Mouse (Mus musculus): ENCODE measurements around the gene Cyth1. TPM values are rescaled to one million over a fixed set of nuclear protein-coding genes. Genes with fewer than 3 reads are reported as not detected.

Gene Cyth1
- polyA plus RNA-seq, 1 experiment: 0.14 TPM

DNA sequence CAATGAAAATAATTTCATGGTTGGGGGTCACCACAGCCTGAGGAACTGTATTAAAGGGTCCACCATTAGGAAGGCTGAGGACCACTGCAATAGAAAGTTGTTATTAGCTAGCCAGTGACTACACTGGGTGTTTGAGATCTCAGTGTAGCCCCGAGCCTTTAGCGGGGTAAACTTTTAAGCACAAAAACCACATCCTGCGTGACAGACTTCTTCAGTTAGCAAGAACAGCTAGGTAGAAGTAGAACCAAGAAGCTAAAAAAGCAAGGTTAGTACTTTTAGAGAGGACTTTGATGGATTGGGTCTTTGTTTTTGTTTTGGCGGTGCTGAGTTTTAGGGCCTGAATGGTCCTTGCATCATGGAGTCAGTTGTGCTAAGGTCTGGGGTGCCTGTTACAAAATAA, 104.7 kb downstream of the Cyth1 start:
- no peak overlapping the region for H3K4me3 ChIP-seq (replicated peaks)
- H3K4me1 ChIP-seq (ENCODE audit: control insufficient read depth): no peaks in the 10 kb centered on the region
- no peaks in the 10 kb centered on the region for H3K36me3 ChIP-seq (ENCODE audit: control insufficient read depth)
- no peaks in the 10 kb centered on the region for H3K27me3 ChIP-seq (ENCODE audit: control insufficient read depth)
- H3K9me3 ChIP-seq (ENCODE audit: control insufficient read depth, low read length): no peaks in the 10 kb centered on the region; the same call in 1 of the 2 replicates
- TF ChIP-seq GATA1 (IDR thresholded peaks at IDR 0.05; ENCODE audit: low read length) (no peak), TAL1 (IDR thresholded peaks at IDR 0.05; ENCODE audit: low read length) (no peak)

DNA sequence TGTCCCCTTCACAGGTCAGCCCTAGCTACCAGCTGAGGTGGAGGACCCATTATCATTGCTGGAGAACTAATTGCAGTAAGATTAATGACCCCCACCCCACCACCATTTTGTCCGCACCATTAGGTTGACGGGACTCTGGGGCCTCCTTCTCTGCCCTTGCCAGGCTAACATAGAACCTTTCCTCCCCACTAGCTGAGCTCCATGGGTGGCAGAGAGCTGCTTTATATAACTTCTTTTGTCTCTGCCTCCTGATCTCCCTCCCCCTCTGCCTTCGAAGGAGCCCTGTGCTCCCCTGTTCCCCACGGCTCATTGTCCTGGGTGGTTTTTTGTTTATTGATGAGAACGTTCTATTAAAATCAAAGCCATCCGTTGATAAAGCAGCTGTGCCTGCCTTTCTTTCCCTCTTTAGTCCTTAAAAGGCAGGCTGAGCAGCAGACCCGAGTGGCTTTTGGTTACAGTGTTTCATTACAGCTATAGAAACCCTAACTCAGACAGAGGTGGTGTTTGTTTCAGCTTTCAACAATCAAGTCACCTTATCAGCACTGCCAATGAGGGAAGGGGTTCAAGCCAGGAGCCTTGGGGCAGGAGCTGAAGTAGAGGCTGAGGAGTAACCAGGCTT, 105.7 kb downstream of the Cyth1 start:
- H3K9me3 ChIP-seq (ENCODE audit: control insufficient read depth, low read length): no peaks in the 10 kb centered on the region; the same call in 1 of the 2 replicates
- no peaks in the 10 kb centered on the region for H3K36me3 ChIP-seq (ENCODE audit: control insufficient read depth)
- no peaks in the 10 kb centered on the region for H3K27me3 ChIP-seq (ENCODE audit: control insufficient read depth)
- TF ChIP-seq GATA1 (IDR thresholded peaks at IDR 0.05; ENCODE audit: low read length) (no peak), TAL1 (IDR thresholded peaks at IDR 0.05; ENCODE audit: low read length) (no peak)
- no peak overlapping the region for H3K4me3 ChIP-seq (replicated peaks)
- no peaks in the 10 kb centered on the region for H3K4me1 ChIP-seq (ENCODE audit: control insufficient read depth)

DNA sequence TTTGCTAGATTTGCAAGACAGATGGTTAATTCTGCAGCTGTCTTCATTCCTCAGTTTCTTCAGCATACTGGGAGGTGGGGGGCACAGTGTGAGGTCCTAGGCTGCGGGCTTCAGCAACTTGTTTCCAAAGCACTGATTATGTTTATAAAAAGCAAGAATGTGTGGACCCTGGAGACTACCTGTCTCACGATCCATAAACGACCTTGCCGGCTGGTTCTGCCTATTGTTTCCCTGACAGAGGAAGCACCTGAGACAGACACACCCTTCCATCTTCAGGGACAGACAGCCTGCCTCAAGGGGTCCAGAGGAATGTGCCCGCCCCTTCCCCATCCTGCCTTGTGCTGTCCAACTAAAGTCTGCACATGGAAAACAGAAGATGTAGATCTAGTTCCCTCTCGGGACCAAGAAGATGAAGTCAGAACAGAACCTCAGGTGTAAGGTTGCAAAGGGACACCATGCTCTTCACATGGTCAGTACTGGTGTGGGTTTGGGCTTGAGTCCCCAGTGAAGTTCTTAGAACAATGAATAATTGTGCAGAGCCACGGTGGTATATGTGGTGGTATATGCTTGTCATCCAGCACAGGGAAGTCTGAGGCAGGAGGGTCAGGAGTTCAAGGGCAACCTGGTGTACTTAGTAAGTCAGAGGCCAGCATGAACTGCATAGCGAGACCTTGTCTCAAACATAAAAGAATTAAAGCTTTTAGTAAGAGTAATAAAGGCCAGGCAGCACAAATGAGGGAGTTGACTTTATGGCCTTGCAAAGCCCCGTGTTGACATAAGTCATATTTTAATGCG, 107.4 kb downstream of the Cyth1 start:
- no peaks in the 10 kb centered on the region for H3K4me1 ChIP-seq (ENCODE audit: control insufficient read depth)
- no peaks in the 10 kb centered on the region for H3K36me3 ChIP-seq (ENCODE audit: control insufficient read depth)
- no peak overlapping the region for H3K4me3 ChIP-seq (replicated peaks)
- TF ChIP-seq GATA1 (IDR thresholded peaks at IDR 0.05; ENCODE audit: low read length) (no peak), TAL1 (IDR thresholded peaks at IDR 0.05; ENCODE audit: low read length) (no peak)
- H3K9me3 ChIP-seq (ENCODE audit: control insufficient read depth, low read length): no peaks in the 10 kb centered on the region; the same call in 1 of the 2 replicates
- H3K27me3 ChIP-seq (ENCODE audit: control insufficient read depth): no peaks in the 10 kb centered on the region

GRCm38 (mm10) chr11:118138347-118138746, 110.0 kb downstream of the Cyth1 start:
- no peak overlapping the region for H3K4me3 ChIP-seq (replicated peaks)
- TF ChIP-seq GATA1 (IDR thresholded peaks at IDR 0.05; ENCODE audit: low read length): no peak
- TF ChIP-seq TAL1 (IDR thresholded peaks at IDR 0.05; ENCODE audit: low read length): no peak
- no peaks in the 10 kb centered on the region for H3K36me3 ChIP-seq (ENCODE audit: control insufficient read depth)
- no peaks in the 10 kb centered on the region; the same call in 1 of the 2 replicates for H3K9me3 ChIP-seq (ENCODE audit: control insufficient read depth, low read length)
- no peaks in the 10 kb centered on the region for H3K4me1 ChIP-seq (ENCODE audit: control insufficient read depth)
- H3K27me3 ChIP-seq (ENCODE audit: control insufficient read depth): no peaks in the 10 kb centered on the region

- H3K9me3 ChIP-seq (ENCODE audit: control insufficient read depth, low read length): no peaks in the 10 kb centered on the region; the same call in 1 of the 2 replicates
- no peaks in the 10 kb centered on the region for H3K36me3 ChIP-seq (ENCODE audit: control insufficient read depth)
- TF ChIP-seq GATA1 (IDR thresholded peaks at IDR 0.05; ENCODE audit: low read length): no peak
- no peak for TF ChIP-seq TAL1 (IDR thresholded peaks at IDR 0.05; ENCODE audit: low read length)
- no peaks in the 10 kb centered on the region for H3K4me1 ChIP-seq (ENCODE audit: control insufficient read depth)
- H3K4me3 ChIP-seq (replicated peaks): no peak overlapping the region
- no peaks in the 10 kb centered on the region for H3K27me3 ChIP-seq (ENCODE audit: control insufficient read depth)
Observed at GRCm38 (mm10) chr11:118136172-118136632, 112.2 kb downstream of the Cyth1 start.

DNA sequence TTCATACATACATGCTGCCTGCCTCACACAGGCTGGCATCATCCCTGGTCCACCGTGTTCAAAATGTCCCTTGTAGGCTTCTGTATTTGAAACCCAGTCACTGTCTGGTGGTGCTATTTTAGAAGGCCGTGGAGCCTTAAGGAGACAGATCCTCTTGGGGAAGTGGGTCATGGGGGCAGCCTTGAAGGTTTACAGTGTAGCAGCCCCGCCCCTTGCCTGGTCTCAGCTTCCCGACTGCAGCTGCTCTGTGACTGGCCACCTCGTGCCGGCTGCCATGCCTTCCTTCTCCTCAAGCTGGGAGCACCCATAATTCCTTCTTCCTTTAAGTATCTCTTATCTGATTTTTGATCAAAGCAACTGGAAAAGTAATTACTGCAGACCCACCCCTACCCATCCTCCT, 113.1 kb downstream of the Cyth1 start:
- H3K4me1 ChIP-seq (ENCODE audit: control insufficient read depth): no peaks in the 10 kb centered on the region
- H3K36me3 ChIP-seq (ENCODE audit: control insufficient read depth): no peaks in the 10 kb centered on the region
- no peaks in the 10 kb centered on the region; the same call in 1 of the 2 replicates for H3K9me3 ChIP-seq (ENCODE audit: control insufficient read depth, low read length)
- no peak for TF ChIP-seq TAL1 (IDR thresholded peaks at IDR 0.05; ENCODE audit: low read length)
- no peak for TF ChIP-seq GATA1 (IDR thresholded peaks at IDR 0.05; ENCODE audit: low read length)
- no peak overlapping the region for H3K4me3 ChIP-seq (replicated peaks)
- no peaks in the 10 kb centered on the region for H3K27me3 ChIP-seq (ENCODE audit: control insufficient read depth)

DNA sequence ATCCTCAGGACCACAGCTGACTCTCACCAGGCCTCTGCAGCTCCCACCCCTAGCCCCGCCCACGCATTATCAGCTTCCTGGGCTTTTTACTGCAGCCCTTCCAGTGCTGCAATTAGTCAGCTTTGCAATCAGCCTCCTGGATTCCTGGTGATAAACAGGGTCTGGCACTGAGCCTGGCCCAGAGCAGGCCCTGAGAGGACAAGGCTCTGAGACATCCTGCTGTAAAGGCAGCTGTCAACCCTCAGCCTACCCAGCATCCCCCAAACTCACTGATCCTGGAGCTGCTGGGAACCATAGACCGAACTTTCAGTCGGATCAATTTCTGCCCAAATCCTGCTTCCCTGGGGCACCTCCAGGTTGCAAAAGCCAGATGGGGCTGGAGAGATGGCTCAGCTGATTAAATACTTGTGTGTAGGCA, 114.6 kb downstream of the Cyth1 start:
- Histone ChIP-seq H3K4me1 (ENCODE audit: control insufficient read depth) (no peaks in the 10 kb centered on the region), H3K9me3 (ENCODE audit: control insufficient read depth, low read length) (no peaks in the 10 kb centered on the region; the same call in 1 of the 2 replicates), H3K36me3 (ENCODE audit: control insufficient read depth) (no peaks in the 10 kb centered on the region), H3K4me3 (replicated peaks) (no peak overlapping the region), H3K27me3 (ENCODE audit: control insufficient read depth) (no peaks in the 10 kb centered on the region)
- no peak for TF ChIP-seq TAL1 (IDR thresholded peaks at IDR 0.05; ENCODE audit: low read length)
- no peak for TF ChIP-seq GATA1 (IDR thresholded peaks at IDR 0.05; ENCODE audit: low read length)

GRCm38 (mm10) chr11:118133133-118133751, 115.2 kb downstream of the Cyth1 start:
- TF ChIP-seq TAL1 (IDR thresholded peaks at IDR 0.05; ENCODE audit: low read length) (no peak), GATA1 (IDR thresholded peaks at IDR 0.05; ENCODE audit: low read length) (no peak)
- H3K4me1 ChIP-seq (ENCODE audit: control insufficient read depth): no peaks in the 10 kb centered on the region
- H3K9me3 ChIP-seq (ENCODE audit: control insufficient read depth, low read length): no peaks in the 10 kb centered on the region

GRCm38 (mm10) chr11:118132136-118132535, 116.3 kb downstream of the Cyth1 start:
- Histone ChIP-seq H3K27me3 (ENCODE audit: control insufficient read depth) (no peaks in the 10 kb centered on the region), H3K4me3 (replicated peaks) (no peak overlapping the region), H3K9me3 (ENCODE audit: control insufficient read depth, low read length) (no peaks in the 10 kb centered on the region), H3K4me1 (ENCODE audit: control insufficient read depth) (no peaks in the 10 kb centered on the region), H3K36me3 (ENCODE audit: control insufficient read depth) (no peaks in the 10 kb centered on the region)
- TF ChIP-seq GATA1 (IDR thresholded peaks at IDR 0.05; ENCODE audit: low read length) (no peak), TAL1 (IDR thresholded peaks at IDR 0.05; ENCODE audit: low read length) (no peak)

More at GRCm38 (mm10) chr11:118133133-118133751, 115.2 kb downstream of the Cyth1 start:
- Histone ChIP-seq H3K36me3 (ENCODE audit: control insufficient read depth) (no peaks in the 10 kb centered on the region), H3K27me3 (ENCODE audit: control insufficient read depth) (no peaks in the 10 kb centered on the region), H3K4me3 (replicated peaks) (no peak overlapping the region)

Measured in erythroblast, embryonic 14.5 days (primary cell).